Mouse (Mus musculus): Measurements from ENCODE around the gene Adprm.

GRCm38 (mm10) chr11:67002911-67003310, 49.5 kb downstream of the Adprm start:
- no peak for TF ChIP-seq CTCF (IDR thresholded peaks at IDR 0.05; ENCODE audit: control insufficient read depth, insufficient read depth, low read length)
- TF ChIP-seq POLR2A (IDR thresholded peaks at IDR 0.05; ENCODE audit: borderline replicate concordance, control insufficient read depth, low read depth, low read length): no peak
